ENCODE assay signal across 8 mouse cellular contexts in the genomic region with DNA sequence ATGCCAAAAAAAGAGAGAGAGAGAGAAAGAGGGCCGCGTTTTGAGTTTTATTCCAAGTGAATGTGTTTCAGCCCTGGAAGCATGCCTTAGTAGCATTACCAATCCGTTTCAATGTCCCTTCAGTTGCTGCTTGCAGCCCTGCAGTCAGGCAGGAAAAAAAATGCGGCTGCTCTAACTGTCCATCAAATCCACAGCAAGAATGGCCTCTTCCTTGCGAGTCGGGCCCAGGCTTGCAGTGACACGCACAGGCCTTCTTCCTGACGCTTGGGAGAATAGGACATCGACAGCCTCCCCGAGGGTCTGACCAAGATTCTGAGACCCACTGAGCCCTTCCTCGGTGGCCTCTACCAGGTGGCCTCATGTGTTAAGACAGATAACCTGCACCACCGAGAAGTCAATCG. TPM values are rescaled to one million over a fixed set of nuclear protein-coding genes. Genes with fewer than 3 reads are reported as not detected.
DNase-seq lines count a peak whose midpoint lies in the region; ATAC-seq lines count a peak whose summit lies in the region.

No protein-coding gene starts in this region.

- H3K36me3 ChIP-seq in intestine, embryonic 14.5 days (ENCODE audit: control insufficient read depth, insufficient read depth, low read length): no peaks in the 10 kb centered on the region
- H3K36me3 ChIP-seq in neural tube, embryonic 11.5 days (ENCODE audit: control insufficient read depth, insufficient read depth, low read length): no peaks in the 10 kb centered on the region

- 4% methylated on average over 13 of the region's 13 CpGs for WGBS in intestine, embryonic 14.5 days
- WGBS in neural tube, embryonic 11.5 days: under 1% methylated on average over 13 of the region's 13 CpGs

- H3K9me3 ChIP-seq in intestine, embryonic 14.5 days (ENCODE audit: control insufficient read depth, low read length): no peaks in the 10 kb centered on the region
- H3K9me3 ChIP-seq in neural tube, embryonic 11.5 days (ENCODE audit: control insufficient read depth, low read length): no peaks in the 10 kb centered on the region

- H3K4me3 ChIP-seq in intestine, embryonic 14.5 days (ENCODE audit: low read depth, low read length): peak overlapping the region; percentile 31
- H3K4me3 ChIP-seq in neural tube, embryonic 11.5 days (ENCODE audit: low read depth, low read length): peak overlapping the region; percentile 32

- no peak overlapping the region for H3K9ac ChIP-seq in intestine, embryonic 14.5 days (ENCODE audit: low read length)
- H3K9ac ChIP-seq in neural tube, embryonic 11.5 days (ENCODE audit: low read length): peak overlapping the region; percentile 55

- peaks cover 15% of the 10 kb centered on the region for H3K4me1 ChIP-seq in intestine, embryonic 14.5 days (replicated peaks; ENCODE audit: control insufficient read depth, insufficient read depth, low read length)
- H3K4me1 ChIP-seq in neural tube, embryonic 11.5 days (ENCODE audit: control insufficient read depth, insufficient read depth, low read length): peaks cover 31% of the 10 kb centered on the region

- H3K4me2 ChIP-seq in intestine, embryonic 14.5 days (ENCODE audit: low read length): peak overlapping the region; percentile 67
- H3K4me2 ChIP-seq in neural tube, embryonic 11.5 days (ENCODE audit: low read depth): peak overlapping the region; percentile 95

- H3K27ac ChIP-seq in intestine, embryonic 14.5 days (ENCODE audit: low read depth): no peak overlapping the region
- peak overlapping the region; percentile 72 for H3K27ac ChIP-seq in neural tube, embryonic 11.5 days (ENCODE audit: low read depth, low read length)

- peaks cover 73% of the 10 kb centered on the region for H3K27me3 ChIP-seq in intestine, embryonic 14.5 days (replicated peaks; ENCODE audit: control insufficient read depth, insufficient read depth, low read length)
- peaks cover 34% of the 10 kb centered on the region for H3K27me3 ChIP-seq in neural tube, embryonic 11.5 days (ENCODE audit: control insufficient read depth, insufficient read depth, low read length)

- ATAC-seq in cerebellum, adult (ENCODE audit: insufficient number of reproducible peaks, low FRiP score, low TSS enrichment): no peak
- no peak for ATAC-seq in intestine, embryonic 14.5 days (replicated peaks; ENCODE audit: low FRiP score, low TSS enrichment, low read depth)
- ATAC-seq in neural tube, embryonic 11.5 days (ENCODE audit: insufficient read depth, low FRiP score, low TSS enrichment): no peak
- no peak for ATAC-seq in granulocyte monocyte progenitor cell, adult 5-6 weeks (replicated peaks; ENCODE audit: poor library complexity, severe bottlenecking)

- peak; percentile 2 for DNase-seq in cerebellum, adult 11 months
- peak; percentile 42 for DNase-seq in right cerebral cortex, adult 18-20 months
- DNase-seq in right cerebral cortex, postnatal 36 days (ENCODE audit: low spot score in 2 of 2): no peak
- DNase-seq in intestine, embryonic 14.5 days (ENCODE audit: low spot score): no peak
- DNase-seq in neural tube, embryonic 11.5 days (ENCODE audit: low spot score): peak; percentile 59
- DNase-seq in urinary bladder, postnatal 25 days (ENCODE audit: low spot score): no peak

RNA-seq across cellular contexts. Expression of a gene that starts 0.7 kb away (rescaled TPM):
- 0.20 and 0.43 TPM in 2 replicates for polyA plus RNA-seq in intestine, embryonic 14.5 days (2014; fragmentation: Nextera tagmentation; extraction: Ambion mirVana)
- 2.6 and 2.9 TPM in 2 replicates for polyA plus RNA-seq in neural tube, embryonic 11.5 days (2014; fragmentation: Nextera tagmentation; extraction: Ambion mirVana)
- total RNA-seq in granulocyte monocyte progenitor cell, adult 5-6 weeks (2014; fragmentation: Nextera tagmentation): not detected in 2 replicates
- total RNA-seq in granulocyte monocyte progenitor cell, adult 5-6 weeks (2017): not detected in 2 replicates

Comparison
In these comparisons a context has a peak if more than half of its experiments do, and no peak if none do; other contexts are left out.
1. DNase-seq: peak in cerebellum, adult 11 months (single experiment), right cerebral cortex, adult 18-20 months (single experiment) and neural tube, embryonic 11.5 days (single experiment); none in right cerebral cortex, postnatal 36 days (0 of 2), intestine, embryonic 14.5 days (single experiment) and urinary bladder, postnatal 25 days (single experiment).